Mouse (Mus musculus) lung, postnatal 0 days (tissue): ENCODE data around the gene Smyd1. TPM values are rescaled to one million over a fixed set of nuclear protein-coding genes. Genes with fewer than 3 reads are reported as not detected.

Experiments used
- ATAC-seq: fragments of 200-750 bp; cut with Nextera tagmentation; 2 replicates; pipeline ENCODE4 v1.8.0; 2017; ENCODE audit warnings: moderate library complexity
- DNase-seq: peaks from one replicate; pipeline ENCODE4 v3.0.0-alpha.2; 2016; ENCODE audit warnings: low spot score
- H3K27ac ChIP-seq: fragments of 300-500 bp; sonication (generic); 2 replicates; pipeline ENCODE4 v1.5.1; 2014; ENCODE audit warnings: antibody characterized with exemption, mild to moderate bottlenecking, low read length, mixed read lengths
- H3K27me3 ChIP-seq: fragments of 300-500 bp; sonication (generic); replicated peaks from 2 replicates; pipeline ENCODE4 v1.6.1; 2014; ENCODE audit warnings: low read length, mixed read lengths; ENCODE audit not compliant: insufficient read depth
- H3K36me3 ChIP-seq: fragments of 300-500 bp; sonication (generic); 2 replicates; pipeline ENCODE4 v1.6.1; 2014; ENCODE audit warnings: low read length, mixed read lengths; ENCODE audit not compliant: insufficient read depth
- H3K4me1 ChIP-seq: fragments of 300-500 bp; sonication (generic); 2 replicates; pipeline ENCODE4 v1.6.1; 2014; ENCODE audit warnings: antibody characterized with exemption, low read depth, low read length, mixed read lengths; ENCODE audit not compliant: insufficient read depth
- H3K4me2 ChIP-seq: fragments of 300-500 bp; sonication (generic); replicated peaks from 2 replicates; pipeline ENCODE4 v1.6.1; 2014; ENCODE audit warnings: low read depth, mild to moderate bottlenecking, low read length, moderate library complexity, mixed read lengths
- H3K4me3 ChIP-seq: fragments of 300-500 bp; sonication (generic); 2 replicates; pipeline ENCODE4 v1.5.1; 2014; ENCODE audit warnings: low read depth, low read length
- H3K9ac ChIP-seq: fragments of 300-500 bp; sonication (generic); replicated peaks from 2 replicates; pipeline ENCODE4 v1.6.1; 2014; ENCODE audit warnings: low read depth, mild to moderate bottlenecking
- H3K9me3 ChIP-seq: fragments of 300-500 bp; sonication (generic); 2 replicates; pipeline ENCODE4 v1.6.1; 2016; ENCODE audit warnings: low read length, mixed read lengths
- CTCF ChIP-seq: IDR thresholded peaks from 2 replicates; pipeline ENCODE4 v1.5.1; 2016; ENCODE audit warnings: antibody characterized with exemption, mild to moderate bottlenecking
- EP300 ChIP-seq: IDR thresholded peaks from 2 replicates; pipeline ENCODE4 v1.6.1; 2016; ENCODE audit warnings: antibody characterized with exemption, mild to moderate bottlenecking, control low read depth
- WGBS: fragments of 180-500 bp; shearing (Covaris S2); extraction: QIAGEN DNeasy Blood & Tissue Kit; methylation state at CpG from one replicate; pipeline ENCODE4 v1.1.7; 2014; 5-methylcytosine and 5-hydroxymethylcytosine counted together
- polyA plus RNA-seq: library from polyadenylated mRNA; unstranded; fragments of >200 nt; fragmentation: Nextera tagmentation; extraction: Ambion mirVana; gene quantifications from 2 replicates; pipeline ENCODE4 v1.2.1, GENCODE M21; 2015

Gene Smyd1
- polyA plus RNA-seq, 1 experiment from 2014 or later, result 0.80 TPM

- H3K4me2 ChIP-seq, result no peak overlapping the region
- no peaks in the 10 kb centered on the region for H3K27me3 ChIP-seq
- no peak overlapping the region for H3K4me3 ChIP-seq
- no peak for TF ChIP-seq EP300
- TF ChIP-seq CTCF, result no peak
- DNase-seq (no peak), ATAC-seq (peak; percentile 4; the same call in 1 of the 2 replicates)
- WGBS, result 18% methylated on average over 7 of the region's 7 CpGs
- H3K27ac ChIP-seq, result no peak overlapping the region
- no peaks in the 10 kb centered on the region for H3K36me3 ChIP-seq
- H3K4me1 ChIP-seq, result no peaks in the 10 kb centered on the region; the same call in 1 of the 2 replicates
- H3K9me3 ChIP-seq, result no peaks in the 10 kb centered on the region
- H3K9ac ChIP-seq, result no peak overlapping the region
Measured at GRCm38 (mm10) chr6:71227157-71227770, 94.8 kb downstream of the Smyd1 start.

GRCm38 (mm10) chr6:71226544-71226943 is 95.5 kb downstream of the Smyd1 start:
- no peak overlapping the region for H3K9ac ChIP-seq
- H3K4me2 ChIP-seq, result no peak overlapping the region
- no peaks in the 10 kb centered on the region; the same call in 1 of the 2 replicates for H3K4me1 ChIP-seq
- DNase-seq (no peak), ATAC-seq (no peak)
- H3K27ac ChIP-seq, result no peak overlapping the region
- no peak for TF ChIP-seq EP300
- no peak for TF ChIP-seq CTCF
- 45% methylated on average over 6 of the region's 6 CpGs for WGBS
- H3K9me3 ChIP-seq, result no peaks in the 10 kb centered on the region
- H3K36me3 ChIP-seq, result no peaks in the 10 kb centered on the region
- H3K4me3 ChIP-seq, result no peak overlapping the region
- no peaks in the 10 kb centered on the region for H3K27me3 ChIP-seq

GRCm38 (mm10) chr6:71224184-71224943 is 97.7 kb downstream of the Smyd1 start:
- DNase-seq, result peak; percentile 36
- H3K36me3 ChIP-seq, result no peaks in the 10 kb centered on the region

GRCm38 (mm10) chr6:71221501-71221900 is 100.5 kb downstream of the Smyd1 start:
- ATAC-seq, result no peak
- no peak for DNase-seq
- Histone ChIP-seq H3K27ac (no peak overlapping the region), H3K4me3 (no peak overlapping the region), H3K4me1 (no peaks in the 10 kb centered on the region), H3K4me2 (no peak overlapping the region), H3K9ac (no peak overlapping the region), H3K27me3 (no peaks in the 10 kb centered on the region), H3K36me3 (no peaks in the 10 kb centered on the region), H3K9me3 (no peaks in the 10 kb centered on the region)
- no peak for TF ChIP-seq EP300
- TF ChIP-seq CTCF, result no peak
- 75% methylated on average over 4 of the region's 4 CpGs for WGBS

More at GRCm38 (mm10) chr6:71224184-71224943, 97.7 kb downstream of the Smyd1 start:
- no peaks in the 10 kb centered on the region for H3K9me3 ChIP-seq
- no peak overlapping the region for H3K4me3 ChIP-seq
- no peaks in the 10 kb centered on the region; the same call in 1 of the 2 replicates for H3K4me1 ChIP-seq
- TF ChIP-seq CTCF, result no peak
- no peak for TF ChIP-seq EP300
- H3K9ac ChIP-seq, result no peak overlapping the region
- no peak overlapping the region for H3K4me2 ChIP-seq
- 13% methylated on average over 3 of the region's 3 CpGs for WGBS
- H3K27me3 ChIP-seq, result no peaks in the 10 kb centered on the region
- H3K27ac ChIP-seq, result no peak overlapping the region
- peak; percentile 48 for ATAC-seq

- H3K27ac ChIP-seq, result no peak overlapping the region
- H3K4me3 ChIP-seq, result no peak overlapping the region
- no peak overlapping the region for H3K9ac ChIP-seq
- H3K4me1 ChIP-seq, result no peaks in the 10 kb centered on the region
- H3K36me3 ChIP-seq, result no peaks in the 10 kb centered on the region
- no peak overlapping the region for H3K4me2 ChIP-seq
- no peak for DNase-seq
- H3K9me3 ChIP-seq, result no peaks in the 10 kb centered on the region
- ATAC-seq, result no peak
- no peak for TF ChIP-seq EP300
- TF ChIP-seq CTCF, result no peak
- H3K27me3 ChIP-seq, result no peaks in the 10 kb centered on the region
- WGBS, result 97% methylated on average over 3 of the region's 3 CpGs
Measured at GRCm38 (mm10) chr6:71212471-71212870, 109.6 kb downstream of the Smyd1 start.

- Histone ChIP-seq H3K36me3 (no peaks in the 10 kb centered on the region), H3K4me2 (no peak overlapping the region), H3K9ac (no peak overlapping the region), H3K4me3 (no peak overlapping the region), H3K27ac (no peak overlapping the region), H3K9me3 (no peaks in the 10 kb centered on the region), H3K27me3 (no peaks in the 10 kb centered on the region), H3K4me1 (no peaks in the 10 kb centered on the region)
- 36% methylated on average over 7 of the region's 7 CpGs for WGBS
- ATAC-seq, result no peak
- no peak for DNase-seq
- TF ChIP-seq EP300, result no peak
- no peak for TF ChIP-seq CTCF
Measured at GRCm38 (mm10) chr6:71211917-71212316, 110.1 kb downstream of the Smyd1 start.
